In genomic region chr1:45483001-45483400, GRCm38 (mm10) we compare ENCODE assay signal across 16 mouse cellular contexts. TPM values are rescaled to one million over a fixed set of nuclear protein-coding genes. Genes with fewer than 3 reads are reported as not detected.
"Had no signal": no experiment of that assay in that cellular context is flagged by ENCODE, and none has a peak within 500 bp of the region (broad histone marks: within the 10 kb centered on the region; RNA-seq: fewer than 3 reads in every experiment).

No protein-coding gene starts in this region.

- H3K27ac ChIP-seq: liver, embryonic 14.5 days; lung, embryonic 15.5 days; midbrain, embryonic 10.5 days; midbrain, embryonic 12.5 days; neural tube, embryonic 12.5 days had no signal

- H3K9me3 ChIP-seq: lung, embryonic 15.5 days; midbrain, embryonic 10.5 days; midbrain, embryonic 12.5 days; neural tube, embryonic 12.5 days had no signal

- H3K4me3 ChIP-seq: lung, embryonic 15.5 days; midbrain, embryonic 10.5 days; midbrain, embryonic 12.5 days; neural tube, embryonic 12.5 days had no signal

- DNase-seq: lung, adult 18-20 months; lung, postnatal 10 days; lung, postnatal 4 days; midbrain, embryonic 14.5 days; right cerebral cortex, postnatal 14 days; thymus, adult 18-20 months; thymus, postnatal 14 days; thymus, postnatal 36 days had no signal

- H3K9ac ChIP-seq: liver, embryonic 14.5 days; lung, embryonic 15.5 days; midbrain, embryonic 12.5 days; neural tube, embryonic 12.5 days had no signal

- H3K4me2 ChIP-seq: lung, embryonic 15.5 days; midbrain, embryonic 12.5 days; neural tube, embryonic 12.5 days had no signal

- H3K27me3 ChIP-seq: lung, embryonic 15.5 days; midbrain, embryonic 12.5 days; neural tube, embryonic 12.5 days had no signal

- H3K36me3 ChIP-seq: lung, embryonic 15.5 days; midbrain, embryonic 10.5 days; midbrain, embryonic 12.5 days; neural tube, embryonic 12.5 days had no signal

- H3K4me1 ChIP-seq: lung, embryonic 15.5 days; midbrain, embryonic 10.5 days; midbrain, embryonic 12.5 days; neural tube, embryonic 12.5 days had no signal

RNA-seq across cellular contexts. Expression of gene Col5a2, which starts 20.1 kb away (rescaled TPM):
- total RNA-seq: megakaryocyte-erythroid progenitor cell, adult 5-6 weeks; monocyte, adult 5-6 weeks; neutrophil, adult 5-6 weeks had no signal
